Mouse (Mus musculus) retina, adult 2 months (tissue): ENCODE data around the gene Pcgf1.

Source experiments
- DNase-seq: peaks from one replicate; pipeline ENCODE4 v3.0.0-alpha.2; 2012; ENCODE audit warnings: low read depth, low spot score

Pcgf1 gene

GRCm38 (mm10) chr6:83101688-83102556 lies 24.3 kb downstream of the Pcgf1 start:
- peak; percentile 25 for DNase-seq

DNA sequence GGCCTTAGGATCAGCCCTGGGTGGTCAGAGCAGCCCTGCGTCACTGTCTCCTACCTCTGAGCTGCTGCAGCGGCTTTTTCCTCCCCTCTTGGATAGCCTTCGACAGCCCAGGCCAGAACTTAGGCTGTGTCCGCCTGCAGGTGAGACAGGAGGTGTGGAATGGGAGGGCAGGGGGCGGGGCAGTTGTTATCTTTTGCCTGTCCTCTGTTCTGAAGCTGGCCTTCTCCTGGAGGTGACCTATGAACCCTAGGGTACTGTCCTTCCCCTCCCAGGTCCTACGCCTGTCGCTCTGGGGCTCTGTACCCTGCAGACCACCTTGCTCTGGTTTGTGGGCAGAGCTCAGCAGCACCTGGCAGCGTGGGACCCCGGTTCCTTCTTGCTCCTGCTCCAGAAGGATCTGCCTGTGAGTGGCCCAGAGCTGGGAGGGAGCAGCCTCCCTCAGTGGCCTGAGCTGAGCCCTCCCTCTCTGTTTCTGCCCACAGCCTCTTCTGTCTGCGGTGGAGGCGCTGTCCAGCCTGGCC lies 25.5 kb downstream of the Pcgf1 start:
- no peak for DNase-seq

DNA sequence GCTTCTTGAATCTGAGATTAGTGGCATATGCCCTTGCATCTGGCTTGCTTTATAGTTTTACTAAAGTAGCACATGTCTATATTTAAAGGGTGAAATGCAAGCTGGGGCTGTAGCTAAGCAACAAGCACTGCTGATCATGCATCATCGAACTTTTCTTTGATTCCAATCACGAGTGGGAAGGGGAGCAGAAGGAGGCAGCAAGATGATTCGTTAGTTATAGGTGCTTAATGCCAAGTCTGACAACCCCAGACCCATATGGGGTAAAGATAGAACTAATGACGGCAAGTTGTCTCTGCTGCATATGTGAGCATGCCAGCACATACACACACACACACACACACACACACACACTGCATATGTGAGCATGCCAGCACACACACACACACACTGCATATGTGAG lies 26.5 kb downstream of the Pcgf1 start:
- no peak for DNase-seq

DNA sequence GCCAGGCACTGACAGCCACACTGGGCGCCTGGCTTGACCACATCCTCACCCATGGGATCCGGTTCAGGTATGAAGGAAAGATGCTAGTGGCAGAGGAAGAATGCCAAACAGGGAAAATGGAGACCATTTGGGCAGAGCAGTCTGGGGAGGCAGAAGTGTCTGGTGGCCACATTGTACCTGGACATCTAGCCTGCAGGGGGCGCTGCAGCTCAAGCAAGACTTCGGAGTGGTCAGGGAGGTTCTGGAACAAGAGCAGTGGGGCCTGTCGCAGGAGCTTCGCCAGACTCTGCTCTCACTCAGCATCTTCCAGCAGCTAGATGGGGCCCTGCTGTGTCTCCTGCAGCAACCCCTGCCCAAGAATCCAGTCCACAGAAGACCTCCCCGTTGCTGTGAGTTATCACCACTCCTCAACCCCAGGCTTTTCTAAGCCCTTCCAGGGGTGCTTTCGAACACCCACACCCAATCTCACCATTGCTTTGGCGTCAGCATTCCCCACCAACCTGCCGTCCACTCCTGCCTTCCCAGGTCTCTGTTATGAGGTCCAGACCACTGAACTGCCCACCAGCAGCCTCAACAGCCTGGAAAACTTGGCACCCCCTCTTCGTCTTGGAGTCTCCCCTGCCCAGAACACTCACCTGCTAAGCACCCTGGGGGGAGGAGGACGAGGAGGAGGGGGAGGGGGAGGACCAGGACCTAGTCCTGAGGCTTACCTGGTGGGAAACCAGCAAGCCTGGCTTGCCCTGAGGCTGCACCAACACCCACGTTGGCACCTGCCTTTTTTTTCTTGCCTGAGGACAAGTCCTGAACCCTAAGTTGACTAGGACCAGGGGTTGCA lies 30.1 kb downstream of the Pcgf1 start:
- peak; percentile 18 for DNase-seq

- peak; percentile 73 for DNase-seq
Measured at GRCm38 (mm10) chr6:83108762-83109668, 31.3 kb downstream of the Pcgf1 start, which contains the start of gene Mrpl53. Gene Mrpl53, plus strand, starts transcription at chr6:83109040.

DNA sequence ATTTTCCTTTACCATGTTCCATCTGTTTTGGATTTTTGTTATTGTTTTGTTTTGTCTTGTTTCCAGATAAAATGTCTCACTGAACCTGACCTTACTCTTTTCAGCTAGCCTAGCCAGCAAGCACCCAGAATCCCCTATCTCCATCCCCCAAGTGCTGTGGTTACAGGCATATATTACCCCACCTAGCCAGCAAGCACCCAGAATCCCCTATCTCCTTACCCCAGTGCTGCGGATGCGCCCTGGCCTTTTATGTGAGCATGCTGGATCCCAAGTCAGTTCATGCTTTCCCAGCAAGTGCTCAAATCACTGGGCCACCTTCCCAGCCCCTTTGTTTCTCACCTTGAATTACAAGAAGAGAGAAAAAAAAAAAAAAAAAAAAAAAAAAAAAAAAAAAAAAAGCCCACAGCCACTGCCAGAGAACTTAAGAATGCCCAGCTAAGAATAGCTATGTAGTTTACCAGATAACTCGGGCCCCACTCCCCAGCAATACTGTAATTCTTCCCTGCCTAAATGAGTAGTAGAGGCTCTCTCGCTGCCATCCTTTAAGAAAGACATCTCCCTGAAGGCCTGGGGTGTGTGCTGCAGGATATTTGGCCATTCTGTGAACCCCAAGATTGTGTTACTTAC lies 34.0 kb downstream of the Pcgf1 start:
- DNase-seq, result no peak

DNA sequence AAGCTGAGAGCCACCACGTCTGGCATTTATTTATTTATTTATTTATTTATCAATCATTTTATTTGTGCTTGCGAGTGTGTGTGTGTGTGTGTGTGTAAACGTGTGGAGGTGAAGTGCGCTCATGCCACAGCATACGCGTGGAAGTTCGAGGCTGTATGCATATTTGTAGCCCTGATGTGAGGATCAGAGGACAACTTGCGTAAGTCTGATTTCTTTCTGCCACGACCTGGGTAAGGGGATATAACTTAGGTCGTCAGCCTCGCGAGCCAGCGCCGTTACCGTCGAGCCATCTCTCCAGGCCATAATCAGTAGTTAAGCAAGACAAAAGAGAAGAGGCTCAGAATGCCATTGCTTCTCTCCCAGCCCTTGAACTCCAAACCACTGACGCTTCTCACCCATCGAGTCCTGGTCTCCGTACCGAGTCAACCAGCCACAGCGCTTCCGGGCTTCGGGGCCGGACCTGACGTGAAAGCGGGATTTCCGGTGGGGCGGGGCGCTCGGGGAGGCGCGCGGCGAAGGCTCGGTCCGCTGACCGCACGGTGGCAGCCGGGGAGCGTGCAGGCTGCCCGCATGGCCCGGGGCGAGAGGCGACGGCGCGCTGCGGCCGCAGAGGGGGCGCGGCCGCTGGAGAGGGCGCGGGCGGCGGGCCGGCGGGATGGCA lies 37.5 kb downstream of the Pcgf1 start, which contains the start of gene Mogs:
Gene Mogs, plus strand, starts transcription at position 486 of the 661 bp plus-strand sequence.
- peak; percentile 75 for DNase-seq

GRCm38 (mm10) chr6:83115682-83116372 lies 38.2 kb downstream of the Pcgf1 start:
- no peak for DNase-seq

GRCm38 (mm10) chr6:83116373-83117164 lies 38.9 kb downstream of the Pcgf1 start:
- no peak for DNase-seq

GRCm38 (mm10) chr6:83117165-83117438 lies 39.4 kb downstream of the Pcgf1 start:
- no peak for DNase-seq

- DNase-seq, result no peak
Measured at GRCm38 (mm10) chr6:83117616-83118015, 39.9 kb downstream of the Pcgf1 start.

GRCm38 (mm10) chr6:83118369-83118768 lies 40.7 kb downstream of the Pcgf1 start:
- DNase-seq, result no peak

GRCm38 (mm10) chr6:83118825-83119733 lies 41.4 kb downstream of the Pcgf1 start:
- DNase-seq, result no peak

DNA sequence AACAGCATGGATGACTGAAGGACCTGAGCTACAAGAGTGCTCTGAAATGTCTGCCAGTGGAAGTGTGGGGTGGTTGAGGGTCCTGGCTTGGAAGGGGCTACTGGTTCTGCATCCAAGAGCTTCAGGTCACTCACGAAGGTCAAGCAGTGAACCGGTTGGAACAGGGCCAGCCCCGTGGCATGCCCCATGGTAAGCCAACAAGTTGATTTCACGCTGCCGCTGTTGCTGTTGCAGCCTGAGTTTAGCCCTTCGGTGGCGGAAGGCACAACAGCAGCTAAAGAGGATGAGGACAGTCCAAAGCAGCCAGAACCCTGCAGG lies 42.0 kb downstream of the Pcgf1 start:
- no peak for DNase-seq

GRCm38 (mm10) chr6:83120930-83121862 lies 43.5 kb downstream of the Pcgf1 start, which contains the start of gene Wbp1:
Gene Wbp1, minus strand, starts transcription at chr6:83121559.
- peak; percentile 97 for DNase-seq

GRCm38 (mm10) chr6:83121863-83122710 lies 44.4 kb downstream of the Pcgf1 start:
- DNase-seq, result no peak
